Mouse (Mus musculus) liver, embryonic 15.5 days (tissue): ENCODE measurements around the gene Hyou1. TPM values are rescaled to one million over a fixed set of nuclear protein-coding genes. Genes with fewer than 3 reads are reported as not detected.
A peak's percentile ranks its signal among the peaks of the same experiment; 100 is the strongest.

Source experiments
- ATAC-seq: fragments of 200-750 bp; cut with Nextera tagmentation; 2 replicates; pipeline ENCODE4 v1.8.0; 2017; ENCODE audit warnings: moderate number of reproducible peaks, mild to moderate bottlenecking, moderate library complexity; ENCODE audit not compliant: insufficient read depth
- H3K27ac ChIP-seq: fragments of 300-500 bp; sonication (generic); replicated peaks from 2 replicates; pipeline ENCODE4 v1.5.1; 2015; ENCODE audit warnings: mild to moderate bottlenecking, inconsistent platforms
- H3K27me3 ChIP-seq: fragments of 300-500 bp; sonication (generic); 2 replicates; pipeline ENCODE4 v1.6.1; 2015; ENCODE audit warnings: mild to moderate bottlenecking, inconsistent platforms
- H3K36me3 ChIP-seq: fragments of 300-500 bp; sonication (generic); replicated peaks from 2 replicates; pipeline ENCODE4 v1.6.1; 2015; ENCODE audit warnings: moderate library complexity, mild to moderate bottlenecking, inconsistent platforms
- H3K4me1 ChIP-seq: fragments of 300-500 bp; sonication (generic); replicated peaks from 2 replicates; pipeline ENCODE4 v1.6.1; 2015; ENCODE audit warnings: inconsistent platforms
- H3K4me2 ChIP-seq: fragments of 300-500 bp; sonication (generic); 2 replicates; pipeline ENCODE4 v1.6.1; 2015; ENCODE audit warnings: moderate library complexity, mild to moderate bottlenecking, inconsistent platforms
- H3K4me3 ChIP-seq: fragments of 300-500 bp; sonication (generic); replicated peaks from 2 replicates; pipeline ENCODE4 v1.5.1; 2015; ENCODE audit warnings: mild to moderate bottlenecking, inconsistent platforms
- H3K9ac ChIP-seq: fragments of 300-500 bp; sonication (generic); 2 replicates; pipeline ENCODE4 v1.6.1; 2015; ENCODE audit warnings: moderate library complexity, mild to moderate bottlenecking, inconsistent platforms
- H3K9me3 ChIP-seq: fragments of 300-500 bp; sonication (generic); replicated peaks from 2 replicates; pipeline ENCODE4 v1.6.1; 2016; ENCODE audit warnings: inconsistent platforms
- WGBS: fragments of 180-500 bp; shearing (Covaris S2); methylation state at CpG from one replicate; pipeline ENCODE4 v1.1.7; 2015; ENCODE audit warnings: mixed read lengths; ENCODE audit not compliant: insufficient replicate concordance; 5-methylcytosine and 5-hydroxymethylcytosine counted together
- polyA plus RNA-seq: library from polyadenylated mRNA; unstranded; fragments of >200 nt; fragmentation: Nextera tagmentation; extraction: Ambion mirVana; gene quantifications from 2 replicates; pipeline ENCODE4 v1.2.1, GENCODE M21; 2015

Gene Hyou1
- polyA plus RNA-seq, 1 experiment from 2014 or later: 14.8 TPM

DNA sequence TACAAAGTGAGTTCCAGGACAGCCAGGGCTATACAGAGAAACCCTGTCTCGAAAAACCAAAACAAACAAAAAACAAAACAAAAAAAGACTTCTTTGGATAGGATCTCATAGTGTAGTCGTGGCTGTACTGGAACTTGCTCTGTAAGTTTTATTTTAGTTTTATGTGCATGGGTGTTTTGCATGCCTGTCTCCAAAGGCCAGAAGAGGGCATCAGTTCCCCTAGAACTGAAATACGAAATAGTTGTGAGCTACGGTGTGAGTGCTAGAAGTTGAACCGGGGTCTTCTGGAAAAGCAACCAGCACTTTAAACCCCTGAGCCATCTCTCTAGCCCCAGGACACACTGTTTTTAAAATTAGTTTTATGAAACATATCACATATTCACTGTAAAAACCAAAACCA lies 40.7 kb upstream of the Hyou1 start:
- Histone ChIP-seq H3K4me1 (peaks cover 45% of the 10 kb centered on the region), H3K4me3 (peak overlapping the region; percentile 81), H3K36me3 (peaks cover 66% of the 10 kb centered on the region), H3K27me3 (no peaks in the 10 kb centered on the region), H3K9me3 (no peaks in the 10 kb centered on the region), H3K9ac (peak overlapping the region; percentile 96), H3K27ac (peak overlapping the region; percentile 100), H3K4me2 (peak overlapping the region; percentile 82)
- WGBS: 70% methylated on average over 5 of the region's 5 CpGs
- ATAC-seq: no peak

DNA sequence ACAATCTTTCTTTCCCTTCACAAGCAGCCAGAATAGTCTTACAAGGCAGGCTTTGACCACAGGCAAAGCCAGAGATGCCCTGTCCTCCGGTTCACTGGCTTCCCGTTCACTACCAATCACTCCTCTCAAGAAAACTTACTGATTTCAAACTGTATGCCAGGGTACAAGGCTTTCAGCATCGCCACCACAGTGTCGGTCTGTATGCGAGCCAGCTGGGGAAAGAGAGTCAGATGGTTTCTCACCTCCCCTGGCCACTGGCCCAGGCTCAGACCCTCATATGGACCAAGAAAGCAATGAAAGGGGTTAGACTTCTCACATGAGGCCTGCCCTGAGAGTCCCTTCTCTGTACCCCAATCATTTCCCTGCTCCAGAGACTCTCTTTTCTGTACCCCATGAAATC lies 37.8 kb upstream of the Hyou1 start:
- H3K4me1 ChIP-seq: peaks cover 57% of the 10 kb centered on the region
- no peak for ATAC-seq
- peak overlapping the region; percentile 96 for H3K9ac ChIP-seq
- no peaks in the 10 kb centered on the region for H3K27me3 ChIP-seq
- peak overlapping the region; percentile 100 for H3K27ac ChIP-seq
- peak overlapping the region; percentile 81 for H3K4me3 ChIP-seq
- peak overlapping the region; percentile 82 for H3K4me2 ChIP-seq
- WGBS: 53% methylated on average over 5 of the region's 5 CpGs
- no peaks in the 10 kb centered on the region for H3K9me3 ChIP-seq
- peaks cover 62% of the 10 kb centered on the region for H3K36me3 ChIP-seq

DNA sequence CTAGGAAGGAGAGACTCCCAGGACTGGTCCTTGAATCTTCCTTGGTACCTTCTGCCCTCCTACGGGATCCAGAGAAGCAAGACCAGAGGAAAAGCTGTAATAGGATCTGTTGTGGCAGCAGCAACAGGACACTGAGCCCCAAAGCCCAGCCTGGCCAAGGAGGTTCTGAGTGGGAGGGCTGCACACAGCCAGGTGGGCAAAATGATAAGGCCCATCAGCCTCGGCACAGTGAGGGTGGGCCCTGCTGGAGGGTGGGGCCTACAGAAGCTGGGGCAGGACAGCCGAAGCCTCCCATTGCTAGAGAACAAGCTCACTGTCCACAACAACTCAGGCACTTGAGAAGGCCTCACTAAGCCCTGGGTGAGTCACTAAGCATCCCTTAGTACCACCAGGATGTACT lies 37.1 kb upstream of the Hyou1 start:
- Histone ChIP-seq H3K27ac (peak overlapping the region; percentile 100), H3K36me3 (peaks cover 62% of the 10 kb centered on the region), H3K4me3 (peak overlapping the region; percentile 81), H3K4me2 (peak overlapping the region; percentile 82), H3K27me3 (no peaks in the 10 kb centered on the region), H3K9me3 (no peaks in the 10 kb centered on the region), H3K4me1 (peaks cover 51% of the 10 kb centered on the region), H3K9ac (peak overlapping the region; percentile 96)
- peak; percentile 78 for ATAC-seq
- 17% methylated on average over 3 of the region's 3 CpGs for WGBS

DNA sequence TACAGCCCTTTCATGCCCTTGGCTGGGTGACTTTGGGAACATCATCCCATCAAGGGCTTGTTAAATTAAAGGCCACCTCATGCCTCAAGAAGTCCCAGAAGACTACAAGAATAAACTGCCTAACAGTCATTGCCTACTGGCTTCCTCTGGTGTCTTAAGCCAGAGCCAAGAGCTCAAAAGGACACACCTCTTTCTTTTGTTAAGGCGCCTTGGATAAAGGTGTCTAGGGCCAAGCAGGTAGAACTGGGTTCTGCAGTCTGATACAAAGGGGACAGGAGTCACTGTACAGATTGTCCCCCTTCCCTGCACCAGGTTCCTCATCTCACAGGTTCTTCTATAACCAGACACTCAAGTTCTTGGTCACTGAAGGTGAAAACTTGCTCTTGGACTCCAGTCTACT lies 36.7 kb upstream of the Hyou1 start:
- Histone ChIP-seq H3K9me3 (no peaks in the 10 kb centered on the region), H3K27ac (peak overlapping the region; percentile 100), H3K4me3 (peak overlapping the region; percentile 81), H3K27me3 (no peaks in the 10 kb centered on the region), H3K4me1 (peaks cover 49% of the 10 kb centered on the region), H3K4me2 (peak overlapping the region; percentile 82), H3K9ac (peak overlapping the region; percentile 96), H3K36me3 (peaks cover 62% of the 10 kb centered on the region)
- ATAC-seq: peak; percentile 7
- 27% methylated on average over 1 of the region's 1 CpGs for WGBS

DNA sequence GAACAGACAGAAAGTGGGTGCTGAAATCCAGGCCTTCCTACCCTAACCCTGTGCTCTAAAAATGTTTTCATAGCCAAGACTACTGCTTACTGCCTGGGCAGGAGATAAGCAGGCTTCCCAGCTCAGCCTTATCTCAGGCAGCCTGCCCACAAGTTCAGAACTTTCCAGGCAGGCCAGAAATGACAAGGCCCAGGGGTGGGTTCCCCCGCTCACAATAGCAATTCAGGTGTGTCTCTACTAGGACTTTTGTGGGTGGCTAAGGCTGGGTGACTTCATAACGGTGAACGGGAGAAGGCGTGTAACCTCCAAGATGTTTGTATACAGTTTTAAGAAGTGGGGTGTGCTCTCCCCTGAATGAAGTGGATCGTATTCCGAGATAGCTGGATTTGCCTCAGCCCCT lies 36.0 kb upstream of the Hyou1 start:
- peak overlapping the region; percentile 82 for H3K4me2 ChIP-seq
- peak overlapping the region; percentile 100 for H3K27ac ChIP-seq
- ATAC-seq: peak; percentile 78
- H3K36me3 ChIP-seq: peaks cover 62% of the 10 kb centered on the region
- H3K4me1 ChIP-seq: peaks cover 43% of the 10 kb centered on the region
- peak overlapping the region; percentile 81 for H3K4me3 ChIP-seq
- no peaks in the 10 kb centered on the region for H3K27me3 ChIP-seq
- H3K9ac ChIP-seq: peak overlapping the region; percentile 96
- no peaks in the 10 kb centered on the region for H3K9me3 ChIP-seq
- WGBS: 1% methylated on average over 6 of the region's 6 CpGs

DNA sequence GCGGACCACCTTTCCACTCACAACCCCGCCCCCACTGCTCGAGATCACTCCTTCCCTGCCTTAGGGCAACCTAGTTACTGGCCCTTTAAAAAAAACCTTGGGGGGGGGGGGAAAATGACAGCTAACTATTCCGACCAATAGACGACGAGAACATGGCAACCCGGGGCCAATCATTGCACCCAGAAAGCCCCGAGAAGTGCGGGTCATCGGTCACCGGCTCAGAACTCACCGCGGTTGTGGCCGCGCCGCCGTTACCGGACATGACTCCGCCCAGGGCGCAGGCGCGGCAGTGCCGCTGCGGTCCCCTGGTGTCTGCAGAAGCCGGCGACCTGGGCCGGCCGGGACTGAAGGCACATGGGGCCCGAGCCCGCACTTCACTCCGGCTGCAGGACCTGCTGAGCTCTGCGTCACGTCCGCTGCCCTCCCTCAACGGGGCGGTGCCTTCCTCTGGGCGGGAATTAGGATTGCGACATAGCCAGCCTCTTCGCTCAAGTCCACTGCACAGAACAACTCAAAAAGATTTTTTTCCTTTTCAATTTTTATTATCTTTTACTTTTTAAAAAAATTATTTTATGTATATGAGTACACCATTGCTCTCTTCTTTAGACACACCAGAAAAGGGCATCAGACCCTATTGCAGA lies 35.4 kb upstream of the Hyou1 start, which contains the start of gene Hmbs:
Hmbs (minus strand) TSS at position 448 of the 641 bp plus-strand sequence.
- ATAC-seq: peak; percentile 82
- peaks cover 62% of the 10 kb centered on the region for H3K36me3 ChIP-seq
- H3K4me2 ChIP-seq: peak within 1 kb of the TSS; percentile 82
- peak within 1 kb of the TSS; percentile 96 for H3K9ac ChIP-seq
- no peaks in the 10 kb centered on the region for H3K27me3 ChIP-seq
- peaks cover 39% of the 10 kb centered on the region for H3K4me1 ChIP-seq
- no peaks in the 10 kb centered on the region for H3K9me3 ChIP-seq
- WGBS: under 1% methylated on average over 39 of the region's 39 CpGs
- peak within 1 kb of the TSS; percentile 100 for H3K27ac ChIP-seq
- H3K4me3 ChIP-seq: peak within 1 kb of the TSS; percentile 81

DNA sequence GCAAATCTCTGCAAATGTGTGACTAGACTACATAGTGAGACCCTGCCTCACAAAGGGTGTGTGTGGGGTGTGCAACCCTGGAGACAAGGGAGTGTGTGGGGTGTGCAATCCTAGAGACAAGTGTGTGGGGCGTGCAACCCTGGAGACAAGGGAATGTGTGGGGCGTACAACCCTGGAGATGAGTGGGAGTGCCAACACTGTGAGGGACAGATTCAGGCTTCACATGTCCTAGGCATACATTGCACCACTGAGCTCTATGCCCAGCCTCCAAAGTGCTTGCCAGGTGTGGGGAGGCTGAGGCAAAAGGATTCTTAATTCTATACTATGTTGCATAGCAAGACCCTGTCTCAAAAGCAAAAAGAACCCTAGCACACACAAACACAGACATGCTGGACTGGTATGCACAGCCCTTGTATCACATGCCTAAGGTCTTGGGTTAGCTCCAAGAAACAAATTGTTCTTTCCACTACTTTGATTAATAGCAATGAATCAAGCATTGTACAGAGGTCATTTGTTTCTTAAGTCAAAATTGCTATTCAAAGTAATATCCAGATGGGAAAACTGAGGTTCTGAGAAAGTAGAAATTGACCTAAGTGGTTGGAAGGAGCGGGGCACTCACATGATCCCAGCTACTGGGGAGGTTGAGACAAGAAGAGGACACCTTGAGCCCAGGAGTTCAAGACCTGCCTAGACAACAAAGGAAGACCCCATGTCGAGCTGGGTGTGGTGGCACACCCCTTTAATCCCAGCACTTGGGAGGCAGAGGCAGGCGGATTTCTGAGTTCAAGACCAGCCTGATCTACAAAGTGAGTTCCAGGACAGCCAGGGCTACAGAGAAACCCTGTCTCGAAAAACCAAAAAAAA lies 33.5 kb upstream of the Hyou1 start:
- Histone ChIP-seq H3K4me2 (no peak overlapping the region), H3K9me3 (no peaks in the 10 kb centered on the region), H3K9ac (no peak overlapping the region), H3K36me3 (peaks cover 58% of the 10 kb centered on the region), H3K27ac (peak overlapping the region; percentile 100), H3K27me3 (no peaks in the 10 kb centered on the region), H3K4me3 (no peak overlapping the region), H3K4me1 (peaks cover 30% of the 10 kb centered on the region)
- ATAC-seq: no peak
- 75% methylated on average over 6 of the region's 6 CpGs for WGBS

DNA sequence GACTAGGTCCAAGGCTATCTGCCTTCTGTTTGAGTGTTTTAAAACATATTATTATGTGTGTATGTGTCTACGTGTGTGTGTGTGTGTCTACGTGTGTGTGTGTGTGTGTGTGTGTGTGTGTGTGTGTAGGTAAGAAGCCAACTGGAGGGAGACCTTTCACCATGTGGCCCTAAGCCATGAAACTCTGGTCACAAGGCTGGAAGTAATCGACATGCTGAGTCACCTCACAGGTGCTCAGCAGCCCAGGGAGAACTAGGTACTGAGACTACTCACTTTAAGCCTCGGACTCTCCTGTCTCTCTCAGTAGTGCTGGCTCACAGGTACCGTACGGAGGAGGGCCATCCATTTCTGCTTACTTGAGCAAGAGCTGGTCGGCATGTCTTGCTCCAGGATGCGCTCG lies 32.1 kb upstream of the Hyou1 start:
- ATAC-seq: no peak
- H3K27ac ChIP-seq: no peak overlapping the region
- no peak overlapping the region for H3K4me2 ChIP-seq
- peaks cover 31% of the 10 kb centered on the region for H3K4me1 ChIP-seq
- H3K9ac ChIP-seq: no peak overlapping the region
- no peaks in the 10 kb centered on the region for H3K27me3 ChIP-seq
- H3K9me3 ChIP-seq: no peaks in the 10 kb centered on the region
- 81% methylated on average over 9 of the region's 9 CpGs for WGBS
- H3K4me3 ChIP-seq: no peak overlapping the region
- peaks cover 61% of the 10 kb centered on the region for H3K36me3 ChIP-seq

DNA sequence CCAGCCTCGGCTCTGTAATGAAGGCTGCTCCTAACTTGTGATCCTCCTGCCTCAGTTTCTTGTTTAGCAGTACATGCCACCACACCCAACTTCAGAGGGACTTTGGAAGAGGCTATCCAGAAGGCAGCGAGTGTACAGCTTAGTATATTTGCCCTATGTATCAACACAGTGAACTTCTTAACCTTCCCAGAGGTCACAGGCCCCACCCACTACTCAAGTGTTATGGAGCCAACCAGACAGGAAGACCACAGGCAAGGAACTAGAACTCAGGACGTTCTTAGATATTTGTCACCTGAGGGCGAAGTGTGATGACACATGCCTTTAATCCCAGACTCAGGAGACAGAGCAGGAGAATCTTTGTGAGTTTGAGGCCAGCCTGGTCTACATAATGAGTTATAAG lies 31.7 kb upstream of the Hyou1 start:
- Histone ChIP-seq H3K9ac (no peak overlapping the region), H3K9me3 (no peaks in the 10 kb centered on the region), H3K36me3 (peaks cover 65% of the 10 kb centered on the region), H3K27ac (no peak overlapping the region), H3K4me3 (no peak overlapping the region), H3K27me3 (no peaks in the 10 kb centered on the region), H3K4me1 (peaks cover 31% of the 10 kb centered on the region), H3K4me2 (no peak overlapping the region)
- ATAC-seq: no peak
- 79% methylated on average over 4 of the region's 4 CpGs for WGBS

DNA sequence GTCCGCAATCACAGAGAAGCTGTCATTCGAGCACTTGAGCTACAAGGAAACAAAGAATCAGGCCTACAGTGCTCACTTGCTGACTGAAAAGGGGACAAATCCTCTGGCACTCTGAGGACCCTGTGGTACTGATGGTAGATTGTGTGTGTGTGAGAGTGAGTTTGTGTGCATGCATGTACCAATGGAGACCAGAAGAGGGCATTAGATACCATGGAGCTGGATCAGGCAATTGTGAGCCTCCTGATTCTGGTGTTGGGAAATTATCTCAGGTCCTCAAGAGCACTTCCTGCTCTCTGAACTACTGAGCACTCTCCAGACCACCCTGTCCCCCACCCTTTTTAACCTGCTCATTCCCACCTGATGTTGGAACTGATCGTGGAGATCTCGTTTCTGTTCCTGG lies 30.7 kb upstream of the Hyou1 start:
- peaks cover 27% of the 10 kb centered on the region for H3K4me1 ChIP-seq
- no peaks in the 10 kb centered on the region for H3K27me3 ChIP-seq
- no peak overlapping the region for H3K27ac ChIP-seq
- H3K9ac ChIP-seq: no peak overlapping the region
- H3K9me3 ChIP-seq: no peaks in the 10 kb centered on the region
- 88% methylated on average over 4 of the region's 4 CpGs for WGBS
- peaks cover 75% of the 10 kb centered on the region for H3K36me3 ChIP-seq
- no peak for ATAC-seq
- H3K4me3 ChIP-seq: no peak overlapping the region
- no peak overlapping the region for H3K4me2 ChIP-seq

DNA sequence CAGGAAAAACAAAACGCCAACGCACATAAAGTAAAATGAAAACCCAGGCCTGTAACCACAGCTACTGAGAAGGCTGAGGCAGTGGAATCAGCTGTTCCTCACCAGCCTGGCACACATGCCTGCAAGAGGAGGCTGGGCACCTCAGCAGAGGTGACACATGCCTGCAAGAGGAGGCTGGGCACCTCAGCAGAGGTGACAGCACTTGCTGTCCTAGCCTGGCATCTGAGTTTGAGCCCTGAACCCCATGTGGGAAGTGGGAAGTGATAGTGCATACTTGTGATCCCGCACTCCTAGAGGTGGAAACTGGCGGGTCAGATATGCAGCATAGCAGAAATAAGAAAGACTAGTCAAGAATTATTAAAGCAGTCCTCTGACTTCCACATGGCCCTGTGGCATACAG lies 27.9 kb upstream of the Hyou1 start:
- Histone ChIP-seq H3K9ac (no peak overlapping the region), H3K4me3 (no peak overlapping the region), H3K4me1 (peaks cover 11% of the 10 kb centered on the region), H3K36me3 (peaks cover 97% of the 10 kb centered on the region), H3K27ac (no peak overlapping the region), H3K27me3 (no peaks in the 10 kb centered on the region), H3K4me2 (no peak overlapping the region), H3K9me3 (no peaks in the 10 kb centered on the region)
- 84% methylated on average over 4 of the region's 4 CpGs for WGBS
- ATAC-seq: no peak
